Comparison of ENCODE assay signal across 8 mouse cellular contexts in genomic region chr5:132542381-132543020, GRCm38 (mm10). TPM values are rescaled to one million over a fixed set of nuclear protein-coding genes. Genes with fewer than 3 reads are reported as not detected.
DNase-seq lines count a peak whose midpoint lies in the region; ATAC-seq and TF ChIP-seq lines count a peak whose summit lies in the region.

No protein-coding gene starts in this region.

- no peak for TF ChIP-seq EP300 in heart, postnatal 0 days (IDR thresholded peaks at IDR 0.05; ENCODE audit: low read depth)

- H3K27ac ChIP-seq in heart, postnatal 0 days (ENCODE audit: low read depth), result peak overlapping the region; percentile 62
- H3K27ac ChIP-seq in limb, embryonic 10.5 days, result peak overlapping the region; percentile 94
- H3K27ac ChIP-seq in neural tube, embryonic 12.5 days, result peak overlapping the region; percentile 83

- H3K4me1 ChIP-seq in heart, postnatal 0 days (ENCODE audit: control insufficient read depth, insufficient read depth), result peaks cover 4% of the 10 kb centered on the region; the same call in 1 of the 2 replicates
- H3K4me1 ChIP-seq in limb, embryonic 10.5 days, result peaks cover 39% of the 10 kb centered on the region
- H3K4me1 ChIP-seq in neural tube, embryonic 12.5 days, result peaks cover 25% of the 10 kb centered on the region

- peak overlapping the region; percentile 90 for H3K4me2 ChIP-seq in heart, postnatal 0 days (ENCODE audit: low read depth, low read length)
- H3K4me2 ChIP-seq in neural tube, embryonic 12.5 days (replicated peaks), result peak overlapping the region; percentile 75

- under 1% methylated on average over 28 of the region's 28 CpGs for WGBS in heart, postnatal 0 days
- WGBS in limb, embryonic 10.5 days, result under 1% methylated on average over 28 of the region's 28 CpGs
- WGBS in neural tube, embryonic 12.5 days, result under 1% methylated on average over 28 of the region's 28 CpGs

- 0 out of 2 replicates have a peak, but pooled peaks cover 4% of the 10 kb centered on the region for H3K27me3 ChIP-seq in heart, postnatal 0 days (ENCODE audit: control insufficient read depth, insufficient read depth, low read length)
- 0 out of 2 replicates have a peak, but pooled peaks cover 3% of the 10 kb centered on the region for H3K27me3 ChIP-seq in limb, embryonic 10.5 days (ENCODE audit: low read depth, poor library complexity, severe bottlenecking)
- no peaks in the 10 kb centered on the region for H3K27me3 ChIP-seq in neural tube, embryonic 12.5 days (replicated peaks)

- H3K9ac ChIP-seq in heart, postnatal 0 days (replicated peaks; ENCODE audit: low read depth, low read length), result peak overlapping the region; percentile 77
- H3K9ac ChIP-seq in neural tube, embryonic 12.5 days, result peak overlapping the region; percentile 83

- DNase-seq in gastrocnemius, postnatal 10 days, result peak; percentile 16
- no peak for DNase-seq in gastrocnemius, adult 8-10 months (ENCODE audit: low spot score in 2 of 2)
- peak; percentile 28 for DNase-seq in R1 (ENCODE audit: low read depth, low spot score)
- peak; percentile 68 for DNase-seq in embryo, embryonic 9.5 days (ENCODE audit: extremely low spot score)
- DNase-seq in heart, postnatal 0 days (ENCODE audit: low spot score), result no peak
- peak; percentile 69 for DNase-seq in limb, embryonic 10.5 days (ENCODE audit: low spot score)
- no peak for DNase-seq in adipocyte (ENCODE audit: low spot score)

- H3K4me3 ChIP-seq in heart, postnatal 0 days (ENCODE audit: low read depth, low read length), result peak overlapping the region; percentile 71
- peak overlapping the region; percentile 91 for H3K4me3 ChIP-seq in limb, embryonic 10.5 days
- peak overlapping the region; percentile 89 for H3K4me3 ChIP-seq in neural tube, embryonic 12.5 days

- no peaks in the 10 kb centered on the region for H3K9me3 ChIP-seq in heart, postnatal 0 days (replicated peaks; ENCODE audit: control insufficient read depth, low read length)
- H3K9me3 ChIP-seq in limb, embryonic 10.5 days (replicated peaks), result no peaks in the 10 kb centered on the region
- H3K9me3 ChIP-seq in neural tube, embryonic 12.5 days, result no peaks in the 10 kb centered on the region

- no peak for TF ChIP-seq CTCF in heart, postnatal 0 days (IDR thresholded peaks at IDR 0.05; ENCODE audit: low read depth)

- peak; percentile 1; the same call in 1 of the 2 replicates for ATAC-seq in heart, postnatal 0 days (ENCODE audit: insufficient read depth, low read depth)
- ATAC-seq in neural tube, embryonic 12.5 days (ENCODE audit: low FRiP score, low read depth), result peak; percentile 8

- H3K36me3 ChIP-seq in heart, postnatal 0 days (replicated peaks; ENCODE audit: control insufficient read depth, insufficient read depth, low read length), result no peaks in the 10 kb centered on the region
- no peaks in the 10 kb centered on the region for H3K36me3 ChIP-seq in limb, embryonic 10.5 days
- no peaks in the 10 kb centered on the region for H3K36me3 ChIP-seq in neural tube, embryonic 12.5 days

RNA-seq across cellular contexts. Expression of gene Auts2, which starts 0.6 kb away (rescaled TPM):
- total RNA-seq in gastrocnemius, postnatal 10 days (2021), result 10 to 100 TPM; 36.2 to 49.1 TPM
- 10 to 100 TPM in 2 of 4 experiments, 1 to 10 TPM in 2; 7.6 to 18.8 (median 12.4) TPM for total RNA-seq in gastrocnemius, adult 8-10 months (2022)
- total RNA-seq in heart, postnatal 0 days (2014; rRNA removed; ENCODE audit: low replicate concordance), result 11.1 and 12.1 TPM in 2 replicates
- polyA plus RNA-seq in heart, postnatal 0 days (2015; fragmentation: Nextera tagmentation; extraction: Ambion mirVana), result 6.5 and 6.8 TPM in 2 replicates
- 43.0 and 57.8 TPM in 2 replicates for polyA plus RNA-seq in limb, embryonic 10.5 days (2016; fragmentation: Nextera tagmentation; extraction: Ambion mirVana)
- polyA plus RNA-seq in neural tube, embryonic 12.5 days (2016; fragmentation: Nextera tagmentation; extraction: Ambion mirVana), result 74.1 and 81.4 TPM in 2 replicates

Comparison
In these comparisons a context has a peak if more than half of its experiments do, and no peak if none do; other contexts are left out.
1. DNase-seq: peak in gastrocnemius, postnatal 10 days (single experiment), R1 (single experiment), embryo, embryonic 9.5 days (single experiment) and limb, embryonic 10.5 days (single experiment); none in gastrocnemius, adult 8-10 months (0 of 2), heart, postnatal 0 days (single experiment) and adipocyte (single experiment).
2. Peak in every context shown above with its lines, with median percentiles within 50 percentile points of each other: H3K27ac ChIP-seq and H3K4me3 ChIP-seq.